Mouse (Mus musculus) liver, embryonic 14.5 days (tissue): ENCODE data around the gene Klc1. TPM values are rescaled to one million over a fixed set of nuclear protein-coding genes. Genes with fewer than 3 reads are reported as not detected.

Experiments used
- ATAC-seq: fragments of 200-750 bp; cut with Nextera tagmentation; 2 replicates; pipeline ENCODE4 v1.8.0; 2017; ENCODE audit warnings: moderate number of reproducible peaks, mild to moderate bottlenecking, moderate library complexity; ENCODE audit not compliant: insufficient read depth
- DNase-seq, 3 experiments: peaks; one replicate each; pipeline ENCODE4 v3.0.0-alpha.2; 2012 to 2013; ENCODE audit warnings: low read depth in 3 of 3, low spot score in 3 of 3
- H3K27ac ChIP-seq: fragments of 300-500 bp; sonication (generic); 2 replicates; pipeline ENCODE4 v1.5.1; 2014; ENCODE audit warnings: moderate library complexity, mild to moderate bottlenecking, control low read depth, inconsistent platforms
- H3K27me3 ChIP-seq: fragments of 300-500 bp; sonication (generic); 2 replicates; pipeline ENCODE4 v1.6.1; 2014; ENCODE audit warnings: mild to moderate bottlenecking, low read length, moderate library complexity; ENCODE audit not compliant: control insufficient read depth, insufficient read depth
- H3K36me3 ChIP-seq: fragments of 300-500 bp; sonication (generic); replicated peaks from 2 replicates; pipeline ENCODE4 v1.6.1; 2014; ENCODE audit warnings: low read depth; ENCODE audit not compliant: control insufficient read depth, insufficient read depth
- H3K4me1 ChIP-seq, 2 experiments: fragments of 200-500 bp in 1 of 2; fragments of 300-500 bp in 1 of 2; sonication (generic) in 1 of 2; replicated peaks; 2 replicates each; pipeline ENCODE4 v1.6.1; 2012 to 2014; ENCODE audit warnings: antibody characterized with exemption in 1 of 2, inconsistent platforms in 1 of 2, low read length in 1 of 2; ENCODE audit not compliant: control insufficient read depth in 2 of 2, insufficient read depth in 2 of 2
- H3K4me2 ChIP-seq: fragments of 300-500 bp; sonication (generic); 2 replicates; pipeline ENCODE4 v1.6.1; 2014; ENCODE audit warnings: low read depth, mild to moderate bottlenecking, control low read depth, moderate library complexity
- H3K4me3 ChIP-seq, 2 experiments: fragments of 200-500 bp in 1 of 2; fragments of 300-500 bp in 1 of 2; sonication (generic) in 1 of 2; 2 replicates each; pipeline ENCODE4 v1.5.1; 2012 to 2014; ENCODE audit warnings: low read depth in 2 of 2, low read length in 2 of 2, mild to moderate bottlenecking in 2 of 2, control low read depth in 1 of 2, inconsistent platforms in 1 of 2, moderate library complexity in 1 of 2; ENCODE audit not compliant: insufficient read depth in 1 of 2
- H3K9ac ChIP-seq: fragments of 300-500 bp; sonication (generic); replicated peaks from 2 replicates; pipeline ENCODE4 v1.6.1; 2014; ENCODE audit warnings: mild to moderate bottlenecking, control low read depth, moderate library complexity
- H3K9me3 ChIP-seq: fragments of 300-500 bp; sonication (generic); 2 replicates; pipeline ENCODE4 v1.6.1; 2016; ENCODE audit warnings: low read length, mixed read lengths; ENCODE audit not compliant: control insufficient read depth
- CTCF ChIP-seq: IDR thresholded peaks from 2 replicates; pipeline ENCODE4 v1.5.1; 2016; ENCODE audit warnings: antibody characterized with exemption, low read depth, control low read depth
- EP300 ChIP-seq: IDR thresholded peaks from 2 replicates; pipeline ENCODE4 v1.6.1; 2016; ENCODE audit warnings: antibody characterized with exemption, low read depth
- WGBS: fragments of 180-500 bp; shearing (Covaris S2); extraction: QIAGEN DNeasy Blood & Tissue Kit; methylation state at CpG from one replicate; pipeline ENCODE4 v1.1.7; 2014; ENCODE audit not compliant: insufficient replicate concordance; 5-methylcytosine and 5-hydroxymethylcytosine counted together
- polyA plus RNA-seq, 2 experiments: library from polyadenylated mRNA; depleted of rRNA in 1 of 2; stranded (reverse) in 1 of 2; unstranded in 1 of 2; fragments of >200 nt; fragmentation: Nextera tagmentation in 1 of 2; extraction: Ambion mirVana in 1 of 2; gene quantifications; 2 replicates each; pipeline versions ENCODE4 v1.2.1 to v1.2.3; 2012 to 2014

Klc1 gene
- polyA plus RNA-seq, 2 experiments = 14.3 to 16.3 TPM

- no peak for ATAC-seq
- WGBS = 63% methylated on average over 10 of the region's 10 CpGs
Observed at GRCm38 (mm10) chr12:111853011-111853436, 94.4 kb downstream of the Klc1 start.

GRCm38 (mm10) chr12:111853546-111853945 lies 94.9 kb downstream of the Klc1 start:
- H3K4me2 ChIP-seq = no peak overlapping the region
- no peaks in the 10 kb centered on the region for H3K36me3 ChIP-seq
- no peaks in the 10 kb centered on the region for H3K27me3 ChIP-seq
- H3K27ac ChIP-seq = no peak overlapping the region
- H3K9ac ChIP-seq = no peak overlapping the region
- H3K4me1 ChIP-seq = no peaks in the 10 kb centered on the region
- WGBS = 66% methylated on average over 4 of the region's 4 CpGs
- DNase-seq (no peak), ATAC-seq (no peak)
- TF ChIP-seq CTCF (no peak), EP300 (no peak)
- H3K4me3 ChIP-seq = no peak overlapping the region
- no peaks in the 10 kb centered on the region for H3K9me3 ChIP-seq

More at GRCm38 (mm10) chr12:111853011-111853436, 94.4 kb downstream of the Klc1 start:
- Histone ChIP-seq H3K27ac (no peak overlapping the region), H3K9ac (no peak overlapping the region), H3K4me2 (no peak overlapping the region), H3K36me3 (no peaks in the 10 kb centered on the region), H3K4me3 (no peak overlapping the region), H3K9me3 (no peaks in the 10 kb centered on the region), H3K4me1 (no peaks in the 10 kb centered on the region), H3K27me3 (no peaks in the 10 kb centered on the region)
- TF ChIP-seq CTCF = no peak
- TF ChIP-seq EP300 = no peak
- no peak for DNase-seq

- Histone ChIP-seq H3K27ac (no peak overlapping the region), H3K4me3 (no peak overlapping the region), H3K9me3 (no peaks in the 10 kb centered on the region), H3K9ac (no peak overlapping the region), H3K4me1 (no peaks in the 10 kb centered on the region), H3K36me3 (no peaks in the 10 kb centered on the region), H3K4me2 (no peak overlapping the region), H3K27me3 (no peaks in the 10 kb centered on the region)
- no peak for TF ChIP-seq EP300
- no peak for TF ChIP-seq CTCF
- WGBS = 84% methylated on average over 2 of the region's 2 CpGs
- ATAC-seq (no peak), DNase-seq (no peak)
Observed at GRCm38 (mm10) chr12:111855448-111855847, 96.8 kb downstream of the Klc1 start.

Other genes starting within 250 kb of the Klc1 start
- 64.1 and 112 TPM in 2 replicates for gene Eif5, start 220.8 kb upstream of the Klc1 start, polyA plus RNA-seq (2012; rRNA removed)
- gene Eif5, start 220.8 kb upstream of the Klc1 start, polyA plus RNA-seq (2014; fragmentation: Nextera tagmentation; extraction: Ambion mirVana) = 411 and 432 TPM in 2 replicates
- gene Mark3, start 184.3 kb upstream of the Klc1 start, polyA plus RNA-seq (2012; rRNA removed) = 14.6 and 24.6 TPM in 2 replicates
- gene Mark3, start 184.3 kb upstream of the Klc1 start, polyA plus RNA-seq (2014; fragmentation: Nextera tagmentation; extraction: Ambion mirVana) = 18.0 and 19.5 TPM in 2 replicates
- gene Ckb, start 86.5 kb upstream of the Klc1 start, polyA plus RNA-seq (2012; rRNA removed) = 26.5 and 31.4 TPM in 2 replicates
- gene Ckb, start 86.5 kb upstream of the Klc1 start, polyA plus RNA-seq (2014; fragmentation: Nextera tagmentation; extraction: Ambion mirVana) = 26.1 and 28.0 TPM in 2 replicates
- gene Trmt61a, start 80.7 kb upstream of the Klc1 start, polyA plus RNA-seq (2012; rRNA removed) = 19.3 and 32.7 TPM in 2 replicates
- 3.3 and 4.4 TPM in 2 replicates for gene Trmt61a, start 80.7 kb upstream of the Klc1 start, polyA plus RNA-seq (2014; fragmentation: Nextera tagmentation; extraction: Ambion mirVana)
- gene Bag5, start 45.6 kb upstream of the Klc1 start, polyA plus RNA-seq (2012; rRNA removed) = 5.5 and 9.8 TPM in 2 replicates
- gene Bag5, start 45.6 kb upstream of the Klc1 start, polyA plus RNA-seq (2014; fragmentation: Nextera tagmentation; extraction: Ambion mirVana) = 15.2 and 15.5 TPM in 2 replicates
- 7.5 and 13.4 TPM in 2 replicates for gene Apopt1, start 45.6 kb upstream of the Klc1 start, polyA plus RNA-seq (2012; rRNA removed)
- gene Apopt1, start 45.6 kb upstream of the Klc1 start, polyA plus RNA-seq (2014; fragmentation: Nextera tagmentation; extraction: Ambion mirVana) = 19.3 and 20.0 TPM in 2 replicates
- 11.7 and 15.5 TPM in 2 replicates for gene Xrcc3, start 55.0 kb downstream of the Klc1 start, polyA plus RNA-seq (2012; rRNA removed)
- 6.6 and 7.5 TPM in 2 replicates for gene Xrcc3, start 55.0 kb downstream of the Klc1 start, polyA plus RNA-seq (2014; fragmentation: Nextera tagmentation; extraction: Ambion mirVana)
- 35.3 and 38.4 TPM in 2 replicates for gene Zfyve21, start 55.3 kb downstream of the Klc1 start, polyA plus RNA-seq (2012; rRNA removed)
- gene Zfyve21, start 55.3 kb downstream of the Klc1 start, polyA plus RNA-seq (2014; fragmentation: Nextera tagmentation; extraction: Ambion mirVana) = 52.0 and 54.5 TPM in 2 replicates
- gene Ppp1r13b, start 149.3 kb downstream of the Klc1 start, polyA plus RNA-seq (2012; rRNA removed) = 2.5 and 2.8 TPM in 2 replicates
- gene Ppp1r13b, start 149.3 kb downstream of the Klc1 start, polyA plus RNA-seq (2014; fragmentation: Nextera tagmentation; extraction: Ambion mirVana) = 2.9 and 3.6 TPM in 2 replicates
- gene Atp5mpl, start 208.1 kb downstream of the Klc1 start, polyA plus RNA-seq (2012; rRNA removed) = 139 and 170 TPM in 2 replicates
- 631 and 642 TPM in 2 replicates for gene Atp5mpl, start 208.1 kb downstream of the Klc1 start, polyA plus RNA-seq (2014; fragmentation: Nextera tagmentation; extraction: Ambion mirVana)
- gene Tdrd9, start 212.7 kb downstream of the Klc1 start, polyA plus RNA-seq (2012; rRNA removed) = 0.01 and 0.06 TPM in 2 replicates
- 0.04 TPM in 1 of 2 replicates, not detected in the other for gene Tdrd9, start 212.7 kb downstream of the Klc1 start, polyA plus RNA-seq (2014; fragmentation: Nextera tagmentation; extraction: Ambion mirVana)
- gene Rd3l, start 222.5 kb downstream of the Klc1 start, polyA plus RNA-seq (2012; rRNA removed) = not detected in 2 replicates
- gene Rd3l, start 222.5 kb downstream of the Klc1 start, polyA plus RNA-seq (2014; fragmentation: Nextera tagmentation; extraction: Ambion mirVana) = not detected in 2 replicates